Mouse (Mus musculus) brain, embryonic 14.5 days (tissue): Measurements from ENCODE around the gene BC052040.

ENCODE experiments used
- CTCF ChIP-seq: fragments of 200-500 bp; IDR thresholded peaks from 2 replicates; pipeline ENCODE4 v1.5.1; 2012; ENCODE audit warnings: inconsistent platforms, mild to moderate bottlenecking, moderate library complexity, borderline replicate concordance; ENCODE audit not compliant: insufficient read depth, insufficient read length; ENCODE audit errors: extremely low read depth
- POLR2A ChIP-seq: fragments of 200-500 bp; IDR thresholded peaks from 2 replicates; pipeline ENCODE4 v1.6.1; 2012; ENCODE audit warnings: mild to moderate bottlenecking, inconsistent platforms, borderline replicate concordance; ENCODE audit not compliant: poor library complexity, insufficient read depth, insufficient read length, severe bottlenecking; ENCODE audit errors: extremely low read depth

- TF ChIP-seq CTCF: no peak
- TF ChIP-seq POLR2A: no peak
These were observed 142.7 kb downstream of the BC052040 start for GRCm38 (mm10) chr2:115724216-115724615.
